Mouse (Mus musculus): ENCODE results near the gene Klf15. TPM values are rescaled to one million over a fixed set of nuclear protein-coding genes. Genes with fewer than 3 reads are reported as not detected.

Gene Klf15
- not detected in 4 replicates for total RNA-seq (2023; ENCODE audit: inconsistent age)

GRCm38 (mm10) chr6:90462181-90462706 lies at the start of gene Klf15:
Klf15 (plus strand) TSS chr6:90462576.

DNA sequence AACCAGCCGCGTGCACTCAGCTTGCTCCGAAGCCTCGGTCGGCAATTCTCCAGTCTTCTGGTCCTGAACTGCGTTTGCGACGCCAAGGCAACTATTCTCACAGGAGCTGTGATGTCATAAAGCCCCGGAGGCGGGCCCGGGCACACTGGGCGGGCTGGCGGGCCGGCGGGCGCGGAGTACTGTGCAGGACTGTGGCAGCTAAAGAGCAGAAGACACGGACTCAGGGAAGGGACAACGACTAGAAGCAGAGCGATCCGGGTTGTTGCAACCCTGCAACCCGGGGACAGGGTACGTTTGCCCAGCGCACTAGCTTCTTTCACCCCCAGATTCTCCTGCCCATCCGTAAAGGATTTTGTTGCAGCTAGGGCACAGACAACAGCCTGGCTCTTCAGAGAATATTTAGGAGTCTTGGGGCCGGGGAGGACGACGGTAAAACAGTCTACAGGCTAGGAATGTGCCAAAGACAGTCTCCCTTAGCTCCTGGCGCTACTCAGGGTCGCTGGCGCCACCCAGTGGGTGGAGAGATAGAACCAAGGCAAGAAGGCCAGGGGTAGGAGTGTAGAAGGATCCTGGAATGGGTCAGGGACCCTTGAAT lies 33.9 kb upstream of the Klf15 start, which contains the start of gene Cfap100:
Gene Cfap100, minus strand, starts transcription at position 418 of the 595 bp plus-strand sequence.

GRCm38 (mm10) chr6:90486176-90486921 lies 24.0 kb downstream of the Klf15 start, which contains the start of gene Aldh1l1:
Aldh1l1 (plus strand) TSS chr6:90486427.

Other genes starting within 250 kb of the Klf15 start
- not detected in 4 replicates for gene Vmn1r53, start 238.1 kb upstream of the Klf15 start, total RNA-seq (2023; ENCODE audit: inconsistent age)
- not detected in 4 replicates for gene Vmn1r54, start 216.3 kb upstream of the Klf15 start, total RNA-seq (2023; ENCODE audit: inconsistent age)
- gene BC048671, start 161.4 kb upstream of the Klf15 start, total RNA-seq (2023; ENCODE audit: inconsistent age), result not detected in 4 replicates
- gene Chst13, start 137.4 kb upstream of the Klf15 start, total RNA-seq (2023; ENCODE audit: inconsistent age), result not detected in 4 replicates
- gene Uroc1, start 129.3 kb upstream of the Klf15 start, total RNA-seq (2023; ENCODE audit: inconsistent age), result not detected in 4 replicates
- 26.4 to 31.6 TPM (median 29.4 TPM) in 4 replicates for gene Zxdc, start 93.1 kb upstream of the Klf15 start, total RNA-seq (2023; ENCODE audit: inconsistent age)
- gene Cfap100, start 33.8 kb upstream of the Klf15 start, total RNA-seq (2023; ENCODE audit: inconsistent age), result not detected in 4 replicates
- gene Aldh1l1, start 23.9 kb downstream of the Klf15 start, total RNA-seq (2023; ENCODE audit: inconsistent age), result 0.35 to 1.3 TPM in 2 of 4 replicates, not detected in the others
- 4.7 to 5.6 TPM (median 5.0 TPM) in 4 replicates for gene Slc41a3, start 142.1 kb downstream of the Klf15 start, total RNA-seq (2023; ENCODE audit: inconsistent age)

Measured in B cell, adult (primary cell).